Mouse (Mus musculus) G1E (cell line): ENCODE data around the gene Dph5. TPM values are rescaled to one million over a fixed set of nuclear protein-coding genes. Genes with fewer than 3 reads are reported as not detected.
A peak's percentile ranks its signal among the peaks of the same experiment; 100 is the strongest.

Experiments used
- ATAC-seq: 2 replicates; pipeline ENCODE4 v1.8.0; 2016; ENCODE audit warnings: mild to moderate bottlenecking; ENCODE audit not compliant: insufficient number of reproducible peaks, poor library complexity, low FRiP score, severe bottlenecking; ENCODE audit errors: extremely low read depth
- DNase-seq: peaks from one replicate; pipeline ENCODE4 v3.0.0; 2012; ENCODE audit warnings: low spot score
- H3K27me3 ChIP-seq: 2 replicates; pipeline ENCODE4 v1.6.1; 2012; ENCODE audit warnings: mild to moderate bottlenecking, low read length, inconsistent platforms; ENCODE audit not compliant: insufficient read depth
- H3K36me3 ChIP-seq: replicated peaks from 2 replicates; pipeline ENCODE3; 2012; ENCODE audit warnings: mild to moderate bottlenecking, inconsistent platforms
- H3K4me1 ChIP-seq: 2 replicates; pipeline ENCODE4 v1.6.1; 2012; ENCODE audit warnings: low read depth, low read length, inconsistent platforms, mixed read lengths; ENCODE audit not compliant: insufficient read depth
- H3K4me3 ChIP-seq: 2 replicates; pipeline ENCODE4 v1.5.1; 2012; ENCODE audit warnings: low read depth, mild to moderate bottlenecking, inconsistent platforms, low read length, moderate library complexity, mixed read lengths
- H3K9me3 ChIP-seq: replicated peaks from 2 replicates; pipeline ENCODE4 v1.6.1; 2012; ENCODE audit warnings: inconsistent platforms
- CTCF ChIP-seq: IDR thresholded peaks from 2 replicates; pipeline ENCODE4 v1.5.1; 2012; ENCODE audit warnings: low read depth, low read length, inconsistent platforms, mixed read lengths
- GATA1 ChIP-seq: IDR thresholded peaks from 2 replicates; pipeline ENCODE4 v1.6.1; 2012; ENCODE audit warnings: borderline replicate concordance, low read length, inconsistent platforms, mixed read lengths
- GATA2 ChIP-seq: IDR thresholded peaks from 2 replicates; pipeline ENCODE4 v1.6.1; 2012; ENCODE audit warnings: low read depth, low read length, inconsistent platforms, borderline replicate concordance
- POLR2AphosphoS5 ChIP-seq: IDR thresholded peaks from 2 replicates; pipeline ENCODE4 v1.6.1; 2012; ENCODE audit warnings: low read depth, low read length, inconsistent platforms; ENCODE audit not compliant: insufficient replicate concordance
- TAL1 ChIP-seq: conservative IDR thresholded peaks from 2 replicates; pipeline ENCODE4 v1.6.1; 2012; ENCODE audit warnings: low read depth, low read length, inconsistent platforms, mixed read lengths
- polyA plus RNA-seq: library from polyadenylated mRNA; stranded (reverse); fragments of >175 nt; gene quantifications from 2 replicates; pipeline ENCODE4 v1.2.3, GENCODE M21; 2012
- total RNA-seq, 2 experiments: library from RNA; stranded (forward) in 1 of 2; stranded (reverse) in 1 of 2; fragments of 200-1000 nt in 1 of 2; fragments of >200 nt in 1 of 2; fragmentation: Nextera tagmentation in 1 of 2; gene quantifications; 2 replicates each; pipeline ENCODE4 v1.2.3; 2014 to 2017

Gene Dph5
- total and polyA plus RNA-seq, 3 experiments, result 1.7 to 54.7 (median 38.4) TPM

- ATAC-seq, result no peak
- H3K9me3 ChIP-seq, result no peaks in the 10 kb centered on the region
- peaks cover 2% of the 10 kb centered on the region; the same call in 1 of the 2 replicates for H3K27me3 ChIP-seq
- no peak for TF ChIP-seq CTCF
- no peak for TF ChIP-seq GATA2
- TF ChIP-seq GATA1, result no peak
- TF ChIP-seq POLR2AphosphoS5, result no peak
- no peak for TF ChIP-seq TAL1
- H3K36me3 ChIP-seq, result no peaks in the 10 kb centered on the region
- no peak overlapping the region for H3K4me3 ChIP-seq
- DNase-seq, result no peak
- peaks cover 13% of the 10 kb centered on the region for H3K4me1 ChIP-seq
These were observed 24.1 kb upstream of the Dph5 start for GRCm38 (mm10) chr3:115863487-115863886.

GRCm38 (mm10) chr3:115867150-115867549, 20.5 kb upstream of the Dph5 start:
- no peak for DNase-seq
- Histone ChIP-seq H3K9me3 (no peaks in the 10 kb centered on the region), H3K27me3 (no peaks in the 10 kb centered on the region), H3K36me3 (no peaks in the 10 kb centered on the region), H3K4me1 (peaks cover 18% of the 10 kb centered on the region; the same call in 1 of the 2 replicates), H3K4me3 (no peak overlapping the region)
- ATAC-seq, result no peak
- TF ChIP-seq TAL1, result no peak
- no peak for TF ChIP-seq GATA2
- TF ChIP-seq GATA1, result no peak
- TF ChIP-seq CTCF, result no peak
- TF ChIP-seq POLR2AphosphoS5, result no peak

GRCm38 (mm10) chr3:115867901-115868300, 19.7 kb upstream of the Dph5 start:
- TF ChIP-seq POLR2AphosphoS5, result no peak
- no peak for TF ChIP-seq GATA2
- no peak for TF ChIP-seq TAL1
- no peak for TF ChIP-seq CTCF
- no peak for TF ChIP-seq GATA1
- no peak overlapping the region for H3K4me3 ChIP-seq
- H3K4me1 ChIP-seq, result peaks cover 15% of the 10 kb centered on the region; the same call in 1 of the 2 replicates
- H3K9me3 ChIP-seq, result no peaks in the 10 kb centered on the region
- H3K27me3 ChIP-seq, result no peaks in the 10 kb centered on the region
- no peaks in the 10 kb centered on the region for H3K36me3 ChIP-seq
- no peak for ATAC-seq
- DNase-seq, result no peak

- Histone ChIP-seq H3K27me3 (no peaks in the 10 kb centered on the region), H3K4me1 (peaks cover 13% of the 10 kb centered on the region; the same call in 1 of the 2 replicates), H3K4me3 (no peak overlapping the region), H3K36me3 (no peaks in the 10 kb centered on the region), H3K9me3 (no peaks in the 10 kb centered on the region)
- DNase-seq, result peak; percentile 10
- ATAC-seq, result peak; percentile 89
- TF ChIP-seq GATA1, result no peak
- TF ChIP-seq TAL1, result peak; percentile 39; the same call in 1 of the 2 replicates
These were observed 18.3 kb upstream of the Dph5 start for GRCm38 (mm10) chr3:115869360-115869759.

GRCm38 (mm10) chr3:115875551-115875950, 12.1 kb upstream of the Dph5 start:
- Histone ChIP-seq H3K4me3 (no peak overlapping the region), H3K27me3 (no peaks in the 10 kb centered on the region), H3K9me3 (no peaks in the 10 kb centered on the region), H3K36me3 (peaks cover 5% of the 10 kb centered on the region), H3K4me1 (peaks cover 5% of the 10 kb centered on the region; the same call in 1 of the 2 replicates)
- DNase-seq (no peak), ATAC-seq (no peak)
- TF ChIP-seq POLR2AphosphoS5 (no peak), CTCF (no peak), TAL1 (no peak), GATA2 (no peak), GATA1 (no peak)

GRCm38 (mm10) chr3:115877133-115877532, 10.5 kb upstream of the Dph5 start:
- no peaks in the 10 kb centered on the region for H3K9me3 ChIP-seq
- no peaks in the 10 kb centered on the region for H3K27me3 ChIP-seq
- H3K36me3 ChIP-seq, result peaks cover 16% of the 10 kb centered on the region
- H3K4me3 ChIP-seq, result no peak overlapping the region
- no peak for DNase-seq
- peaks cover 5% of the 10 kb centered on the region; the same call in 1 of the 2 replicates for H3K4me1 ChIP-seq
- ATAC-seq, result no peak
- TF ChIP-seq POLR2AphosphoS5, result no peak
- no peak for TF ChIP-seq GATA1
- no peak for TF ChIP-seq GATA2
- TF ChIP-seq TAL1, result no peak
- TF ChIP-seq CTCF, result no peak

GRCm38 (mm10) chr3:115884086-115884485, 3.6 kb upstream of the Dph5 start:
- Histone ChIP-seq H3K36me3 (peaks cover 27% of the 10 kb centered on the region), H3K27me3 (no peaks in the 10 kb centered on the region), H3K9me3 (no peaks in the 10 kb centered on the region), H3K4me3 (no peak overlapping the region), H3K4me1 (peaks cover 5% of the 10 kb centered on the region; the same call in 1 of the 2 replicates)
- TF ChIP-seq GATA1, result no peak
- ATAC-seq, result no peak
- no peak for DNase-seq
